Mouse (Mus musculus) heart, adult 18-20 months (tissue): ENCODE data around the gene Dglucy. TPM values are rescaled to one million over a fixed set of nuclear protein-coding genes. Genes with fewer than 3 reads are reported as not detected.

Experiments
- DNase-seq, 2 experiments: peaks; one replicate each; pipeline ENCODE4 v3.0.0; 2021 to 2022; ENCODE audit warnings: mixed read lengths in 1 of 2
- total RNA-seq, 2 experiments: library from RNA; stranded (reverse); gene quantifications; 2 replicates each; pipeline ENCODE4 v1.2.3; 2021

Dglucy gene
- total RNA-seq, 2 experiments from 2014 or later, result 50.6 to 61.7 TPM

DNA sequence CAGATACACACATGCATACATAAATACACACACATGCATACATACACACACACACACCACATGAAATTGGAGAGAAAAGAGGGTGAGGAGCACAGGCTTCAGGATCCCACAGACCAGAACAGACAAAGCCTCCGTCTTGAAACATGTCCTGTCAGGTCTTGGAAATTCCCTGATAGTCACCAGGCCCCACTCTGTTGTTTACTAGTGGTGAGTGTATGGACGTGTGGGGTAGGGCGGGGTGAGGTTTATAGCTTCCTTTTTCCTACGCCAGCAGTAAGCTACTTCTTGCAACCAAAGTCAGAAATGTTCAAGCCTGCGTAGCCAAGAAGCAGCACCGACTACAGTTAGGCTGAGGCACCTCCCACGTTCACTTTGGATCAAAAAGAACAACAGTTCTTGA lies 104.3 kb downstream of the Dglucy start:
- peak in 1 of 2 experiments; percentile 41 for DNase-seq

DNA sequence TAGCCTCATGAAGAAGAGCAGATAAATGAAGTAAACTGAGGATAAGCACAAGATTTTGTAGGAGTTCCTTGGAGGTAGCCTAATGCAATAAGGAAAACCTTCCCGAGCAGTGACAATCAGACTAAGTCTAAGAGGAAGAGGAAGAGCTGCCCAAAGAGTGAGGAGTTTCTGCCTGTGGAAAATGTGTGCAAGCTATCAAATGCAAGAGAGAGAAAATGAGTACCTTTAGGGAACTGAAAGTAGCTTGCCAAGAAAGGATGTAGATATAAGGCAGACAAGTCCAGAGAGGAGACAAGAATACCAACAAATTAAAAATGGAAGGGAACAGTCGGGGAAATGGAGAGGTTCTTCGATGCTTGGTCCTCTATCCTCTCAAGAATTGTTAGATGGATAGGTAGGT lies 106.7 kb downstream of the Dglucy start:
- DNase-seq, result no peak

DNA sequence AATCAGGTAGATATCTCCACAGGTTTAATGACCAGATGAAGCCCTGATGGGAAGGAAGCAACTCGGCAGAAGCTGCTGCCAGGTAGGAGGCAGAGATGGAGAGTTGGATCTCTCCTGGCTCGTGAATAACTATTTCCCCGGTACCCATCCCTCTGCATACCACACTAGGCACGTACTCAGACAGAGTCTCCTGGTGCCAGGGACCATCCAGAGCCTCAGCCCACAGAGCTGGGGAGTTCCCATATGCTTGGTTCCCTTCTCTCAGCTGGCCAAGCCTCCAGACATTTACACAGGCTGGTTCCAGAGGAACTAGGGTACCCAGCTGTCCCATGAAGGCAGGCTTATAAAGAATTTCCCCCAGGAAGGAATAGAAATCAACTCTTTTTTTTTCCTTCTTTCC lies 108.0 kb downstream of the Dglucy start:
- no peak for DNase-seq

DNA sequence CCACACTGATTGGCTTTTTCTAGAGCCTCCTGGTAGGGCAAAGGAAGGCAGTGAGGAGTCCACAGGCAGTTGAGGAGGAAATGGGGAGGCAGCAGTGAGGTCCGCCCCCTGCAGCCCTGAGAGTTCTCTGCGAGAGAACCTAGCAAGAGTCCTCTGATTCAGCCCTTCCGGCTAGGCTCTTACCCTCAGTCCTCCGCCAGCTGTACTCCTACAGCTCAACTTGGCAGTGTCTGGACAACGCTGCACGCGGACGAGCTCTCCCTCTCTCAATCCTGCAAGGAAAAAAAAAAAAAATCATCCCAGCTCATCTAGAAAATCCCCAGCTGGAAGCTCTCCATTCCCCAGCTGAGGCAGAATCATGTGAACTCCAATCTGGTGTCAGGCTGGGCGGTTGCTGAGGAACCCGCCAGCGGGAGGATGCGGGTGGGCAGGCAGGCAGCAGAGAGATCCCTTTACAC lies 109.0 kb downstream of the Dglucy start:
- peak; percentile 28 to 60 for DNase-seq

DNA sequence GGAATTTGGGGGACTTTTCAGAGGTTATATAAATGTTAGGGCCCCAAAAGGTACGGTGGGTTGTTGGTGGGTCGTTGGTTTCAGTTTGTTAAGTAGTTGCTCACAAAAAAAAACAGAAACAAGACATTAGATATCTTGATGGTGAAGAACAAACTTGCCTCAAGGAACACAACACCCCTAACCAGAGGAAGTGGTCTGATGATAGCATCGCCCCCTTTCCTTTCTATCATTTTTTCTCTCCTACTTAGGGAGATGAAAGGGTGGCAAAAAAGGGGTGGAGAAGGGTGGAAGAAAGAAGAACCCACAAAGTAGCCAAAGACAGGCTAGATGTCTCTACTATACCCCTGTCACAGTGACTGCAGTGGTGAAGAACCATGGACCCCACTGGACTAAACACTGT lies 111.7 kb downstream of the Dglucy start:
- no peak for DNase-seq

DNA sequence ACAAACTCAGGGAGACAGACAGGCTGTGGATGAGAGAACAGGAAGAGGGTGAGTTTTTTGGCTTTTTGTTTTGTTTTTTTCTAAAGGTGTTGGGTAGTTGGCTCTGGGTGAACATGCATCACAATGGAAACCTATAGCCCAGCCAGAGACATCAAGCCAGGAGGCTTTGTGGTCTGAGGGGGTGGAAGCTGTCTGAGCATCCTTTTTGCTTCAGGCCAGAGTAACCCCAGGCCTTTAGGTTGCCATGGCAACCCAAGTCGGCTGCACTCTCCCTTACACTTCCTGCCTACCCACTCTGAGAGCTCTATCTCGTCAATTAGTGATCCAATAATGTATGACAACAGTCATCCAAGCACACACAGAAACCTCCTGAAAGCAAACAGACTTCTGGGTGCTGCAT lies 116.6 kb downstream of the Dglucy start:
- DNase-seq, result no peak

DNA sequence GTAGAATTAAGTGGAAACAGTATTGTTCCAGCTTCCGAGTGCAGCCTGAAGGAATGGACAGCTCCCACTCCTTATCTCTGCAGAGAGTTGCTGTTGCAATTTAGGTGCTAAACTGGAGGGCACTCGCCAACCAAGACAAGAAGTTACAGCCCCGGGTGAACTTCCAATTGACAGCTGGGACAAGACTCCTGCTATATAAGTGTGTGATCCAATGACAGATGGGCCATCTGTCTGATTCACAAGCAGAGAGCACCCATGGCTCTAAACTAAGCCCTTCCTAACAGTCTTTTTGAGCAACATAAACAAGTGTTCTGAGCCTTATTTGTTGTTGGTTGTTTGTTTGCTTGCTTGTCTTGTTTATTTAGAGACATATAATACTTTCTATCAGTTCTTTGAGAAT lies 117.8 kb downstream of the Dglucy start:
- no peak for DNase-seq

DNA sequence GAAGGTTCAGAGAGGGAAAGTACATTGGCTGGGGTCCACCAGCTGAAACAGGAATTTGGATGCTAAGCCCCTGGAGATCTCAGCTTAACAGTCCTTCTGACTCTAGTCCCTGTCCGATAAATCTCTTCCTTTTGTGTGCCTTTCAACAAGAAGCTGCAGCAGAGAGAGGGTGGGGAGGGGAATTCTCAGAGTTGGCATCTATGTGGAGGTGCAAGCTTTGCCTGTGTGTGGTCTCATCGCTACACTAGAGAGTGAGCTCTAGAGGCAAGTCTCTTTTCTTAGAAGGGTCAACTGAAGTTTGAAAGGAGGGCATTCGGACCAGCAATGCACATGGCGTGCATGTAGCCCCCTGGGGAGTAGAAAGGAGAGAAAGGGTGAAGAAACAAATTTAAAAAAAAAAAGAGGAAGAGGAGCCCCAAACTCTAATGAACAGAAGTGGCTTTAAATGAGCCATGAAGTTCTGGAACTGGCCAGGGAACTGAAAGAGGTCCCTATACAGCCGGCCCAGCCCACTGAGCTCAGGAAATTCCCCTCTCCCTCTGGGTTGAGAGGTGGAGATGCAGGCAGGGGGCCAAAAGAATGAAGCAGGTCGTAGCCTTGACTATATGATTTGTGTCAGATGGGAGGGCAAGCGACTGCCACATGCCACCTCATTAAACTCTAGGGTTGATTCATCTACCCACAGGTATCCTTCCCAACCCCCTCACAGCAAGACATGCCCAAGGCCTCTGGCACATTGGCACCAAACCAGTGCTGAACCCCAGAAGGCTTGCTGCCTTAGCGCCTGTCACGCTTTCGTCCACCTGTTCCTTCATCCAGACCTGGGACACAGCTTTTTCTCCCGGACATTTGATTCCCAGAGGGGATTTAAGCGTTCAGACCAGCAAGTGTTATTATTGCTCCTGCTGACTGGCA lies 119.1 kb downstream of the Dglucy start:
- no peak for DNase-seq

DNA sequence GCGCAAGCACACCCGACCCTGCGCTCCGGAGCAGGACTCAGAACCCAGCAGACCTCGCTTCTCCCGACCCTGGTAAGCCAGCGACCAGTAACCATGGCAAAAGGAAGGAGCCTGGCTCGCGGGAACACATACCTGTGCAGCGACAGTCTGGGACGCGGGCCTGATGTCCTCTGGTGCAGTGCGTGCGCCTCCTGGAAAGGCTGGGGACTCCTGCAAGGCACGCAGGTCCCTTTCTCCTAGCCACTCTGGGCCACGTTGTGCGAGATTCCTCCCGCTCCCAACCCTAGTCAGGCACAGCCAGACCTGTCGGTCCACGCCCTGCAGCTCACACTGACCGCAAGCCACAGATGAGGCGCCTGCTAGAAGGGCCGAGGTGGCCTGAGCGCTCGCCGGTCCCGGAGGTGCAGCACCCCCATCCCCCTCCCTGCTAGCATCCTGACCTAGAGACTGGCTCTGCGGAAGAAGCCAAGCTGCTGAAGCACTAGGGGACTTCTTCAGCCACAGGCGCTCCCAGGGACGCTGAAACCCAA lies 120.3 kb downstream of the Dglucy start:
- no peak for DNase-seq

DNA sequence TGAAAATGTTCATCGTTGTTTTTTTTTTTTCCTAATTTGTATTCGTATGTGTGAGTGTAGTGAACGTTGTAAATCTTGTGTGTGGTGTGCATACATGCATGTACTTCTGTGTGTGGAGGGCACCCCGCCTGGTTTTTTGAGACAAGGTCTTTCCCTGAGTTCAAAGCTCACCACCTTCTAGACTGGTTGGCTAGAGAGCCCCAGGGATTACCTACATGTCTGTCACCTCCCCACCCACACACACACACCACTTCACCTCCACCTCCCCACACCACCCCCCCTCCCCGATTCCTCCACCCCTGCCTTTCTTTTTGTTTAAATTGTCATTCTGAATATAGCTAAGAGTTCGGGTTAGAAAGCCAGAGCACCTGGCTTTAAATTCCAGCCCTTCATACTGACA lies 122.0 kb downstream of the Dglucy start:
- DNase-seq, result no peak

DNA sequence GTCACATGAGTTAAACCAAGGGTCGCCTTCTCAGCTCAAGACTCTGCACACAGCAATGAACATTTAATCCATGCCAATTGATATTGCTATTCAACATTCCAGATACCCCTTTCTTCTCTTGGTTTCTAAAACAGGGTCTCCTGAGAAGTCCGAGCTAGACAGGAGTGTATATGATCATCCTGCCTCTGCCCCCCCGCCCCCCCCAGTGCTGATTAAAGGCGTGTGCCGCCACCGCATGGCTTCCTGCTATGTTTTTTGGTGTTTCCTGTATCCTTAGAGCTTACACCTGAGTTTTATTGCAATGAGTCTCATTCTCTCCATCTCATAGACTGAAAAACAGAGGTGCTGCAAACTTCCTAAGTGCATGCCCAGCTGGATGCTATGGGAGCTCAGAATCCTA lies 122.5 kb downstream of the Dglucy start:
- DNase-seq, result no peak

DNA sequence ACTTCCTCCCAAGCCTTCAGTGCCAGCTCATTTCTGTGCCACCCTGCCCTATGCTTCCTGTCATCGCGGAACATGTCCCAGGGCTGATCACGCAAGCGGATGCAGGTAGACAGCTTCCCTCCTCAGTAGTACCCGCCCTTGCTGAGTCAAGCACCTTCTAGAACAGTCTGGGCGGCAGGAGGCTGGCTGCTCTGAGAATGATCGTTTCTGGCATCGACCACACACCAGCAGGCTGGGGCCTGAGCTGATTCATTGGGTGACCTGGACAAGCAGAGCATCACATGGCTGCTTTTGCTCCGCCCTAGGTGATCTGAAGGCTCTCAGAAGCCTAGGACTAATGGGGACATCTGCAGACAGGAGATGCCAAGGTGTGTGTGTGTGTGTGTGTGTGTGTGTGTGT lies 124.9 kb downstream of the Dglucy start:
- DNase-seq, result peak in 1 of 2 experiments; percentile 16

DNA sequence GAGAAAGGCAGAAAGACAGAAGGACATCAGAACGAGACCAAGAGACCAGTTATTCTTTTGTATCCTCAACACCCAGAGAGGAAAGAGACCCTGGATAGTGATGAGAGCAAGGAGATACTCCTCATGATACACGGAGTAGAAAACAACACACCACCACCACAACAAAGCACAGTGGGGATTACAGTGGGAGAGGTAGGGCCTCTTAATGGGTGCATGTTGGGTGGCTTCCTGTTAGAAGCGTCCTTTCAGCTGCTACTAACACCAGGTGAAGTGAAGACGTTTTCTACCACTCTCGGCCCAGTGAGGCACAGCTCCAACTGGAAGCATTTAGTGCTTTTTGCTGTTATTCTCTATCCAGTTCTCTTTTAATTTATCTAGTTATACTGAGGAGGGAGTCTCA lies 128.0 kb downstream of the Dglucy start:
- DNase-seq, result no peak

DNA sequence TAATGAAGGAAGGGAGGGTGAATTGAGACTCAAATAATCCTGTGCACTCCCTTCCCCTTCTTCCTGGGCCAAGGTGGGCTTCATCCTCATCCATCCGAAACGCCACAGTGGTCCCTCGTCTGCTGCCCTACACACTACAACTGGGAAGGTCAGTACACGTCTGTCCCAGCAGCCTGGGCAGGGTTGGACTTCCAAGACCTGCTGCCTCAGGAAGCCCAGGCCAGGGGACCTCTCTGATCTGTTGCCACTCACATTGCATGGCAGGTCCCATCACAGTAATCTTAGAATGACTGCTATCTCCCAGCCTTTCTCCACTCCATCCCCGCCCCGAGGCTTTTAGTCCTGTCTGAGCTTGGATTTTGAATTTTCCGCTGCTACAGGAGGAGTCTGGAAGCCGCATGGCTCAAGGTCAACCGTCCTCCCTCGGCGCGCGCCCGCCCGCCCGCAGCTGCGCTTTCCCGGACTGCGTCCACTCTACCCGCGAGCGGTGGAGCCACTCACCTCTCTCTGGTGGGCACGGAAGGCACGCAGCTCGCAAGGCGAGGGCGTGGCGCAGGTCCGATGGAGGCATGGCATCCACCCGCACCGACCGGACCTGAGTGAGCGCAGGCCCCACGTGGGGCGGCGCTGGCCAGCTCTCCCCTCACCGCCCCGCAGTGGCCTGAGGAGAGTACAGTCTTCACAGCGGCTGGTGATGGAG lies 128.9 kb downstream of the Dglucy start, which contains the start of gene Gpr68:
TSS of gene Gpr68 (minus strand) at position 601 of the 700 bp plus-strand sequence.
- peak in 1 of 2 experiments; percentile 9 for DNase-seq

DNA sequence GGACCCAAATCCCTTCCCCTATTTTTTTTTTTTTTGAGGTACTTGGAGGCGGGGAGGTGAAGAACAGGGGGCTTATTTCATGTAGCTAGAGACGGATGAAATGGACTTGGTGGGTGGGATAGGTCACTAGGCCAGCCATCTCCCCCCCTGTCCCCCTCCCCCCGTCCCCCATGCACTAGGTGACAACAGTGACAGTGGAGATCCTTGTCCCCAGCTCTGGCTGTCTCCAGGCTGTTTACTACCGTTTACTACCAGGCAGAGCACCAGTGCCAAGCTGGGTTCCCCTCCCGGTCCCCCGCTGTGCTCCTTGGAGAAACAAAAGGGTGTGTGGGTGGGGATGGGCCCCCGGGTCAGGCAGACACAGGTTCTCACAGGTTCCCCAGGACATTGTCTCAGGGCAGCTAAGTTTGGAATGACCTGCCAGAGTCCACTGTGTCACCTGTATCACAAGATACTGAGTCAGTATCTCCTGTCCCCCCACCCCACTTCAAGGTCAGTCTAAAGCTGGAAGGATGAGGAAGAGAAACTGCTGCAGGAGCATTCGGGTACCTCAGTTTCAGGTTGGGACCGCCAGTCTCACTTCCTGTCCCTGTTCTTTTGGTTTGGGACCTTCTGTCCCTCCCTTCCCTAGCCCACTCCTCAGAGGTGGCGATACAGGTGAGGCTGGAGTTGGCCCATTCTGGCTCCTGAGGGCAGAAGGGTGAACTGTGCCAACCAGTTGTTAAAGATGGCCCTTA lies 129.6 kb downstream of the Dglucy start:
- DNase-seq, result no peak

DNA sequence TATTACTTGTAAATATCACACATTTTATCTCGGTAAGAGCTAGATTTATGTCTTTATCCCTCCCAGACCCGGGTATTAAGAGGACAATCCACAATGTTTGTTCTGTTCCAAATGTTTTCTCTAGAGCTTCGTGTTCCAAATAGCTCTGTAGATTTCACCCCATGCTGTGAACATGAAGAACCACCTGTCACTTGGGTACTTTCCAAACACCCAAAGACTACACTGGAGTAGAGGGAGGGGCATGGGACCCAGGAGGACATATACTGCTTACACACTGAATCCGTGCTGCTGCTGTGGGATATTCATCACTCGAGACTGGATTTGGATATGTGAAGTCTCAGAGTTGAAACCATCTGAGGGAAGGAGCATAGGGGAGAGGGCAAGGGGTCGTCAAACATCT lies 130.9 kb downstream of the Dglucy start:
- DNase-seq, result no peak

DNA sequence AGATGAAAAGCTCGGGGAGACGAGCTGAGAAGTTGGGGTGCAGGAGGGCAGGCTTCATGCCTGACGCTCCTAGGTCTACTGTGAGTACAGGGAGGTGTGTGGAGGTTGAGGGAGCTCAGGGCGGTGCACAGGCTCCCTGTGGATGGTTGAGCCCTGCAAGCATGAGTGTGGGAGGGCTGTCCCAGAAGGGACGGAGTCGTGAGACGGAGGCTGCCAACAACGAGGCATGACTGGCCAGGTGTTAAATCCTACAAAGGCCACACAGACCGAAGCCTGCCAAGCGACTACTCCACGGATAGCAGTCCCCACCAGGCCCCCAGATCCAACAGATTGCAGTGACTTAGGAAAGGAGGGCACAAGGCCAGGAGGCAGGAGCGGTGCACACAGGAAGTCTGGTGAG lies 131.9 kb downstream of the Dglucy start:
- DNase-seq, result no peak

DNA sequence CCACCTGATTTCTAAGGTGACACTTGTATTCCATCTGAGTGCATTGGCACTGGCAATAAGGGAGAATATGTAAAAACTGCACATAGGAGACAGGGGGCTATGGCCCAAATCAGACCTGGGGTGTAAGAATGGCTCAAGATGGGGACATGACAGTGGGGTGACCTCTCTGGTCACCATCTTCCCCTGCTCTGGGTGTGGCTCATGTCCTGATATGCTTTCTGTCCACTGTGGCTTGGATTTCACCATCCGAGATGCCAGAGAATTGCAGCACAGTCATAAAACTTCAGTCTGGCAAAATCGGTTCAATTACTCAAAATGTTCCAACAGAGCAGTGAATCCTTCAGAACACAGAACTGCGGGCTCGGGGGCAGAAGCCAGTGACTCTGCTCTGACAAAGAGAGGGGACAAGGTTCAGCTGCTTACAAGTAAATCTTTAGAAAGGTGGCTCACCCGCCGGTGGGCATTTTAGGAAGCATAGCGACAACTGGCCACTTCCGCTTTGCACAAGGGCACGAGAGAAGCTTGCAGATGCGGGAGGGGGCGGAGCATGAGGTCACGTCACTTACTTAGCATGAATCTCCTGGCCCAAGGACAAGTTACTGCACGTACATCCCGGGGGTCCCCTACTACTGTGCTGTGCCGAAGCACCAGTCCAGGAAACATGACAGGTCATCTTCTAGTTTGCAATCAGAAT lies 145.9 kb downstream of the Dglucy start:
- peak; percentile 18 to 27 for DNase-seq

DNA sequence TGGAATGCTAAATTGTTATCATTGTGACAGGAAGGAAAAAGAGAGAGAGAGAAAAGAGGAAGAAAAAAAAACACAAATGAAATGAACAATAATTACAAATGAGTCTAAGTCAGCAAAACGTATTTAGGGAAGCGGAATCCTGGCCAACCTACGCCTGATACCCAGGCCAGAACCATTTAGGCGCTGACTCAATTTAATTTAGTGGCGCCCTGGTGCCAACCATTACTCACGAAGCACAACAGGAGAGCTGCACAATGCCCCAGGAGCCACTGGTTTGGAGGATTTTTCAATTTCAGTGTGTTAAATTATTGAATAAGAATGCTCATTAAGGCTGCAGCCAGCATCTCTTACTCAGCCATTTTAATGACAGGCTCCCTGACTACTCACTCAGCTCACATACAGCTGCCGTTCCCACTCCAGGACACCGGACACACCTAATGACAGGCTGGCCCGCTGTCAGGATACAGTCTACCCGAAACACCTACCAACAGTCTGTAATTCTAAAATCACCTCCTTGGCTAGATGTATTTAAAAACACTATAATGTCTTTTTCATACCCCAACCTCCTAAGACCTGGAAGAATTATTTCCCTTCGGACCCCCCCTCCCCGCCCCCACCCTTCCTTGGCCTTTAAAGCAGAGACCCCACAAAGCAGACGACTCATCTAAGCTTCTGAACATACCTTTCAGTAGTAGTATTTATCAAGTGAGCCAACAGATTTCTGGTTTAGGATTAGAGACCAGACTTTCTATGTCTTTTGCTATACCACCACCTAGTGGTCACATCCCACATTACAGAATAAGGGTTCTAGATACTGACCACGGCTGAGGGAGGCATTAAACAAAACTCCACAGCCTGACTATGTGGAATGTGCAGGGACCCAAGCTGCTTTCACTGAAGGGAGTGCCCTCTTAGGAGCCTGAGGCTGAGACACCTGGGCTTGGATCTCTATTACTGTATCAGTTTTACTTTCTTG lies 147.1 kb downstream of the Dglucy start:
- peak; percentile 62 to 84 for DNase-seq

DNA sequence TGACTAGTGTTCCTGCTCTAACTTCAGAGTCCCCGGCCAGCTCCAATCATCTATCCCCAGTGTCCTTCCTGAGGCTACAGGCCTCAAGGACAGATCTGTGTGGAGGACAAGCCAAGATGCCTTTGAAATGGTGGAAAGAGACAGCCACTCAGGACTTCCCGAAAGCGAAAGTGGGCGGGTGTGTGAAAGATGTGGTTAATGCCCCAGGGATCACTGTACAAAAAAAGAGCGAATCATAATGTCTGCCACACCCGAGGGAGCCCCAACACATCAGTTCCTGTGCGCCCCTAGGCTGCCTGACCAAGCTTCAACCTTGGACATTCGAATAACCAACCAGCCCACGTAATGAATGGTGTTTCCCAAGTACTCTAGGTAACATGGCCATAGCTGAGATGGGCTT lies 149.4 kb downstream of the Dglucy start:
- no peak for DNase-seq
